Mouse (Mus musculus) heart, embryonic 11.5 days (tissue): ENCODE measurements around the gene Vmn1r197. TPM values are rescaled to one million over a fixed set of nuclear protein-coding genes. Genes with fewer than 3 reads are reported as not detected.
"Not testable (repeated sequence)": the region's sequence is repeated elsewhere in the genome, so short reads cannot be mapped to it uniquely, and the experiment has no call there.

Experiments
- ATAC-seq: fragments of 200-750 bp; cut with Nextera tagmentation; replicated peaks from 2 replicates; pipeline ENCODE4 v1.8.0; 2017; ENCODE audit warnings: moderate library complexity; ENCODE audit not compliant: insufficient number of reproducible peaks, low FRiP score, low TSS enrichment
- H3K27ac ChIP-seq: fragments of 300-500 bp; sonication (generic); 2 replicates; pipeline ENCODE4 v1.5.1; 2014; ENCODE audit warnings: mild to moderate bottlenecking, low read depth, low read length
- H3K27me3 ChIP-seq: fragments of 300-500 bp; sonication (generic); 2 replicates; pipeline ENCODE4 v1.6.1; 2014; ENCODE audit warnings: mild to moderate bottlenecking, low read length, mixed read lengths; ENCODE audit not compliant: control insufficient read depth, insufficient read depth
- H3K36me3 ChIP-seq: fragments of 300-500 bp; sonication (generic); 2 replicates; pipeline ENCODE4 v1.6.1; 2014; ENCODE audit warnings: mild to moderate bottlenecking, low read length, moderate library complexity, mixed read lengths; ENCODE audit not compliant: control insufficient read depth, insufficient read depth
- H3K4me1 ChIP-seq: fragments of 300-500 bp; sonication (generic); 2 replicates; pipeline ENCODE4 v1.6.1; 2014; ENCODE audit warnings: low read length; ENCODE audit not compliant: control insufficient read depth, insufficient read depth
- H3K4me2 ChIP-seq: fragments of 300-500 bp; sonication (generic); 2 replicates; pipeline ENCODE4 v1.6.1; 2014; ENCODE audit warnings: mild to moderate bottlenecking, moderate library complexity
- H3K4me3 ChIP-seq: fragments of 300-500 bp; sonication (generic); 2 replicates; pipeline ENCODE4 v1.5.1; 2014; ENCODE audit warnings: low read depth, low read length
- H3K9ac ChIP-seq: fragments of 300-500 bp; sonication (generic); 2 replicates; pipeline ENCODE4 v1.6.1; 2014; ENCODE audit warnings: mild to moderate bottlenecking, low read depth, low read length, moderate library complexity
- H3K9me3 ChIP-seq: fragments of 300-500 bp; sonication (generic); replicated peaks from 2 replicates; pipeline ENCODE4 v1.6.1; 2016; ENCODE audit warnings: low read length; ENCODE audit not compliant: control insufficient read depth
- WGBS: fragments of 180-500 bp; shearing (Covaris S2); extraction: QIAGEN DNeasy Blood & Tissue Kit; methylation state at CpG from one replicate; pipeline ENCODE4 v1.1.7; 2014; ENCODE audit not compliant: insufficient replicate concordance; 5-methylcytosine and 5-hydroxymethylcytosine counted together
- polyA plus RNA-seq: library from polyadenylated mRNA; unstranded; fragments of >200 nt; fragmentation: Nextera tagmentation; extraction: Ambion mirVana; gene quantifications from 2 replicates; pipeline ENCODE4 v1.2.1, GENCODE M21; 2014

Vmn1r197 gene
- polyA plus RNA-seq, 1 experiment from 2014 or later: not detected

GRCm38 (mm10) chr13:22350064-22350463 lies 25.7 kb downstream of the Vmn1r197 start, which contains the start of gene Vmn1r198:
Gene Vmn1r198, plus strand, starts transcription at chr13:22350364.
- Histone ChIP-seq H3K27ac (no peak within 1 kb of the TSS), H3K4me1 (no peaks in the 10 kb centered on the region), H3K27me3 (no peaks in the 10 kb centered on the region), H3K9ac (no peak within 1 kb of the TSS), H3K4me2 (no peak within 1 kb of the TSS), H3K36me3 (no peaks in the 10 kb centered on the region), H3K4me3 (no peak within 1 kb of the TSS), H3K9me3 (no peaks in the 10 kb centered on the region)
- WGBS: 30% methylated on average over 1 of the region's 1 CpGs
- no peak for ATAC-seq

GRCm38 (mm10) chr13:22350813-22351212 lies 26.4 kb downstream of the Vmn1r197 start:
- no peak overlapping the region for H3K9ac ChIP-seq

DNA sequence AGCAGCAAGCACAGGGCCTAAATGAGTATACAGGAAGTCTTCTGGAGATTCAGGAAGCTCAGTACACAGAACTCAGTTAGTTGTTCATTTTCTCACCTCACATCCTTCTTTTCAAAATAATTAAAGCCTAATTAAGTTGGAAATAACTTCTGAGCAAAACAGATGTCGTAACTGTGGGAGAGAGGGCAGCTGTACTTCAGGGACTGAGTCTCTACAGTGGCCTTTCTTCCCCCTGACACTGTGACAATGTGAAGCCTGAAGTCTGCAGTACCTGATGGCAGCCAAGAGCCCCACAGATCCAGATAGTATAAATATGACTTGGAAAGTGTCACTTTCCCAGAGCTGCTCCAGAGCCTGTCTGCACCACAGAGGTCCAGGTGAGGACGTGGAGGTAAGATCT lies 55.1 kb downstream of the Vmn1r197 start, which contains the start of gene Vmn1r199:
Gene Vmn1r199, plus strand, starts transcription at position 301 of the 400 bp plus-strand sequence.
- Histone ChIP-seq H3K4me1 (no peaks in the 10 kb centered on the region), H3K4me3 (no peak within 1 kb of the TSS), H3K9me3 (no peaks in the 10 kb centered on the region), H3K9ac (no peak within 1 kb of the TSS), H3K4me2 (no peak within 1 kb of the TSS), H3K27ac (no peak within 1 kb of the TSS), H3K27me3 (no peaks in the 10 kb centered on the region), H3K36me3 (no peaks in the 10 kb centered on the region)
- 75% methylated on average over 2 of the region's 2 CpGs for WGBS
- no peak for ATAC-seq

More at GRCm38 (mm10) chr13:22350813-22351212, 26.4 kb downstream of the Vmn1r197 start:
- no peak overlapping the region for H3K4me2 ChIP-seq
- H3K4me1 ChIP-seq: no peaks in the 10 kb centered on the region
- WGBS: 77% methylated on average over 1 of the region's 1 CpGs
- H3K27me3 ChIP-seq: no peaks in the 10 kb centered on the region
- H3K9me3 ChIP-seq: no peaks in the 10 kb centered on the region
- no peak overlapping the region for H3K4me3 ChIP-seq
- no peak for ATAC-seq
- no peaks in the 10 kb centered on the region for H3K36me3 ChIP-seq
- no peak overlapping the region for H3K27ac ChIP-seq

DNA sequence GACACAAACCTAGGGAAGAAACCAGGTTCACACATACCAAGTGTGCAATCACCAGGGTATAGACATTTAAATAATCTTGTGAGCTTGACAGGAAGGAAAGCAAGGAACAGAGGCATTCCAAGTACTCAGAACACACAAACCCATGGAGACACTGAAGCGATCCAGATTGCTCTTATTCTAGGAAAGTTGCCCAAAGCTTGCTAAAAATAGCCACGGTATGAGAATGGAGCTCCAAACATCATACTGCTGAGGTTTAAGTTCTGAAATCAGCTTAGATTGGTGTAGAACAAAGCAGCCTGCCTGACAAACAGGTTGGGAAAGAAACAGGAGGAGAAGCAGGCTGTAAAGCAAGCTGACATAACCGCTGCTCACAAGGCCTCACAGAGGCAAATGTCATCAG lies 56.7 kb downstream of the Vmn1r197 start:
- H3K4me2 ChIP-seq, H3K4me1 ChIP-seq, H3K4me3 ChIP-seq, H3K9ac ChIP-seq, H3K9me3 ChIP-seq, H3K27me3 ChIP-seq, H3K36me3 ChIP-seq, H3K27ac ChIP-seq, ATAC-seq: not testable (repeated sequence)
- WGBS: 52% methylated on average over 3 of the region's 3 CpGs

Other genes starting within 250 kb of the Vmn1r197 start
- gene Vmn1r188, start 240.1 kb upstream of the Vmn1r197 start, polyA plus RNA-seq: not detected in 2 replicates
- not detected in 2 replicates for gene Vmn1r189, start 218.8 kb upstream of the Vmn1r197 start, polyA plus RNA-seq
- not detected in 2 replicates for gene Vmn1r191, start 140.6 kb upstream of the Vmn1r197 start, polyA plus RNA-seq
- gene Vmn1r192, start 133.4 kb upstream of the Vmn1r197 start, polyA plus RNA-seq: not detected in 2 replicates
- gene Vmn1r193, start 101.4 kb upstream of the Vmn1r197 start, polyA plus RNA-seq: not detected in 2 replicates
- gene Vmn1r194, start 80.4 kb upstream of the Vmn1r197 start, polyA plus RNA-seq: not detected in 2 replicates
- gene Vmn1r195, start 54.1 kb upstream of the Vmn1r197 start, polyA plus RNA-seq: not detected in 2 replicates
- gene Vmn1r196, start 34.7 kb upstream of the Vmn1r197 start, polyA plus RNA-seq: not detected in 2 replicates
- gene Vmn1r198, start 25.8 kb downstream of the Vmn1r197 start, polyA plus RNA-seq: not detected in 2 replicates
- not detected in 2 replicates for gene Vmn1r199, start 55.2 kb downstream of the Vmn1r197 start, polyA plus RNA-seq
- not detected in 2 replicates for gene Vmn1r200, start 65.8 kb downstream of the Vmn1r197 start, polyA plus RNA-seq
- not detected in 2 replicates for gene Vmn1r201, start 147.3 kb downstream of the Vmn1r197 start, polyA plus RNA-seq
- gene Vmn1r202, start 180.8 kb downstream of the Vmn1r197 start, polyA plus RNA-seq: not detected in 2 replicates
- not detected in 2 replicates for gene Vmn1r203, start 193.5 kb downstream of the Vmn1r197 start, polyA plus RNA-seq
- not detected in 2 replicates for gene Vmn1r204, start 228.6 kb downstream of the Vmn1r197 start, polyA plus RNA-seq